Mouse (Mus musculus) testis, adult 2 months (tissue): Measurements from ENCODE around the gene Serinc5. TPM values are rescaled to one million over a fixed set of nuclear protein-coding genes. Genes with fewer than 3 reads are reported as not detected.
"Not testable (repeated sequence)": the region's sequence is repeated elsewhere in the genome, so short reads cannot be mapped to it uniquely, and the experiment has no call there.

Experiments
- H3K27ac ChIP-seq: fragments of 200-500 bp; 2 replicates; pipeline ENCODE4 v1.5.1; 2012; ENCODE audit warnings: low read depth, low read length; ENCODE audit not compliant: control insufficient read depth, insufficient read depth
- H3K27me3 ChIP-seq: fragments of 200-500 bp; 2 replicates; pipeline ENCODE4 v1.6.1; 2012; ENCODE audit warnings: mild to moderate bottlenecking, low read length, moderate library complexity; ENCODE audit not compliant: control insufficient read depth, insufficient read depth
- H3K36me3 ChIP-seq: fragments of 200-500 bp; 2 replicates; pipeline ENCODE4 v1.6.1; 2012; ENCODE audit warnings: mild to moderate bottlenecking, low read length; ENCODE audit not compliant: control insufficient read depth, insufficient read depth
- H3K4me1 ChIP-seq: fragments of 200-500 bp; 2 replicates; pipeline ENCODE4 v1.6.1; 2012; ENCODE audit warnings: low read length; ENCODE audit not compliant: control insufficient read depth, insufficient read depth
- H3K4me3 ChIP-seq: fragments of 200-500 bp; 2 replicates; pipeline ENCODE4 v1.5.1; 2012; ENCODE audit warnings: low read depth, mild to moderate bottlenecking, low read length, moderate library complexity, mixed read lengths; ENCODE audit not compliant: control insufficient read depth
- CTCF ChIP-seq: fragments of 200-500 bp; IDR thresholded peaks from 2 replicates; pipeline ENCODE4 v1.5.1; 2012; ENCODE audit warnings: low read depth, mild to moderate bottlenecking, inconsistent platforms, low read length, moderate library complexity; ENCODE audit not compliant: control insufficient read depth, insufficient read depth, insufficient replicate concordance
- POLR2A ChIP-seq: fragments of 200-500 bp; IDR thresholded peaks from 2 replicates; pipeline ENCODE4 v1.6.1; 2012; ENCODE audit warnings: low read depth, mild to moderate bottlenecking, inconsistent platforms, low read length, moderate library complexity; ENCODE audit not compliant: control insufficient read depth
- polyA plus RNA-seq: library from polyadenylated mRNA; depleted of rRNA; stranded (reverse); fragments of >200 nt; gene quantifications from 2 replicates; pipeline ENCODE4 v1.2.3, GENCODE M21; 2012

The Serinc5 gene
- polyA plus RNA-seq, 1 experiment, result 10.1 TPM

DNA sequence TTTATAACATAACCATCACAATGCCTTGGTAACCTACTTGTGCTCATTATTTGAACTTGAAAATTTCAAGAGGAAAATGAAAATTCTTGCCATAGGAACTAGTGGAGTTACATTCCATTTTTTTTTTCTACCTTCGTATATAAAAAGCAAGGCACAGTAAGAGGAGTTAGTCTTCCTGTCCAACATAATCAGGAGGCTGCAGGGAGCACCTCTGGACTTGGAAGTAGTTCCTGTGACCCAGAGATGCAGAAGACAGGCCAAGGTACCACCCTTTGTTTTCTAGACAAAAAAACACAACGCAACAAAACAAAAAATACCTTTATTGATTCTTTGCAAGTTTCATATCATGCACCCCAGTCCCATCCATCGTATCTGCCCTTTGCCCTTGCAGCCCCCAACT is 16.0 kb upstream of the Serinc5 start:
- Histone ChIP-seq H3K4me3 (no peak overlapping the region), H3K4me1 (peaks cover 5% of the 10 kb centered on the region; the same call in 1 of the 2 replicates), H3K36me3 (no peaks in the 10 kb centered on the region), H3K27ac (no peak overlapping the region), H3K27me3 (no peaks in the 10 kb centered on the region)
- no peak for TF ChIP-seq CTCF
- TF ChIP-seq POLR2A, result no peak

DNA sequence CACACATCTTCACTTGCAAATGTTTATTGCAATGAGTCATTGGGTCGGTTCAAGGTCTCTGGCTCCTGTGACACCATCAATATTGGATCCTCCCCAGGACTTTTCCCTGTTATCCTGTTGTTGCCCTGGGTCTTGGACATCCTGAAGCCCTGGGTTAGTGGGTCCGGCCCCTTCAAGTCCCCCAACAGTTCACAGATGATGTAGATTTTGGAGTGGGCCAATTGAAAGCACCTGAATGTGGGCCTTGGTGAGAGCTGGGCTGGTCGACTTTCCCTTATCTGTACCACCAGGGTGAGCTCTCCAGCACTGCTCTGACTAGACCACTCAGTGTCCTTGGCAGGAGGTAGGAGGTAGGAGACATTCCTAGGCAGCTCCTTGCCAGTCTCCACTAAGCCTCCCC is 15.5 kb upstream of the Serinc5 start:
- H3K4me1 ChIP-seq, result peaks cover 5% of the 10 kb centered on the region; the same call in 1 of the 2 replicates
- H3K4me3 ChIP-seq, result no peak overlapping the region
- no peaks in the 10 kb centered on the region for H3K36me3 ChIP-seq
- TF ChIP-seq CTCF (no peak), POLR2A (no peak)
- H3K27me3 ChIP-seq, result no peaks in the 10 kb centered on the region
- H3K27ac ChIP-seq, result no peak overlapping the region

DNA sequence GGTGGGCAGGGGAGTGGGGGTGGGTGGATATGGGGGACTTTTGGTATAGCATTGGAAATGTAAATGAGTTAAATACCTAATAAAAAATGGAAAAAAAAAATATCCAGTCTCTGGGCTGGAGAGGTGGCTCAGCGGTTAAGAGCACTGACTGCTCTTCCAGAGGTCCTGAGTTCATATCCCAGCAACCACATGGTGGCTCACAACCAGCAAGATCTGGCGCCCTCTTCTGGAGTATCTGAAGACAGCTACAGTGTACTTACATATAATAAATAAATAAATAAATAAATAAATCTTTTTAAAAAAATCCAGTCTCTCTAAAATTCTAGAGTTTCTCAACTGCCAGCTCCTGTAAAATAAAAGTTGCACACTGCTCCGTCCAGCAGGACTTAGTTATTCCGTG is 5.6 kb upstream of the Serinc5 start:
- H3K27me3 ChIP-seq, H3K27ac ChIP-seq: not testable (repeated sequence)

DNA sequence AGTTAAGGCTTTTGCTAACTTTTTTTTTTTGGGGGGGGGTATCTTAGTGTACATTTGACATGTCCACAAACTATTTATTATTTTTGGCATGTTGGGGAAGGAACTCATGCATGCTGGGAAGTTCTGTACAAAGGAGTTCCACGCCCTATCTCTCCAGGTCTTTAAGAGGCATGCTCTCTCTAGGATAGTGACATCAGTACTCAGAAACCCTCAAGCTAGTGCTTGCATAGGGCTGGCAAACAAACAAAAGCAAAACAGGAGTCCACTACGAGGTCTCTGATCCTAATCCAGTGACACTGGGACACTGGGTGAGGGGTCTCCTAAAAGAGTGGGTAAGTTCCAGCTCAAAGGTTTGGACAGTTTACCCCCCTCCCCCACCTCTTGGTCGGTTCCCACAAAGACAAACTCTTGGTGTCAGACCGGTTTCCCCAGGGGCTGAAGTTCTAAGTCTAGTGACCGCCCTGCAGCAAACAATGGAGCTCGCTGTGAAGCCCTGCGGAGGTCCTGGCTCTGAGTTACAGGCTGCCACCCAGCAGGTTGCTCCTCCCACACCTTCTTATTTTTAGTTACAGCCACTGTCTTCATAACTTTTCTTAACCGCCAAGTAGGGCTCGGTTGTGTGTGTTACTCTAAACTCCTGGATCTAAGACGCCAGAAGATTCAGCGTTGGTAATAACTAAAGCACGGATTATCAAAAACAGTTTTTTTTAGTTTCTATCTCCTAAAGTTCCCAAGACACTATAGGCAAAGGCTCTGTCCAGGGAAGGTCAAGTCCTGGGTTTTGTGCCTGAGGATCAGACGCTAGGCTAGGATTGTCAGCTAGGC is 1.2 kb upstream of the Serinc5 start:
- H3K4me3 ChIP-seq, result peak overlapping the region; percentile 95; the same call in 1 of the 2 replicates
- TF ChIP-seq CTCF (no peak), POLR2A (no peak)
- peaks cover 14% of the 10 kb centered on the region for H3K4me1 ChIP-seq
- H3K27me3 ChIP-seq, result no peaks in the 10 kb centered on the region
- H3K36me3 ChIP-seq, result no peaks in the 10 kb centered on the region
- peak overlapping the region; percentile 94 for H3K27ac ChIP-seq

More for the DNA sequence above, 5.6 kb upstream of the Serinc5 start:
- H3K36me3 ChIP-seq, H3K4me1 ChIP-seq, H3K4me3 ChIP-seq: not testable (repeated sequence)

DNA sequence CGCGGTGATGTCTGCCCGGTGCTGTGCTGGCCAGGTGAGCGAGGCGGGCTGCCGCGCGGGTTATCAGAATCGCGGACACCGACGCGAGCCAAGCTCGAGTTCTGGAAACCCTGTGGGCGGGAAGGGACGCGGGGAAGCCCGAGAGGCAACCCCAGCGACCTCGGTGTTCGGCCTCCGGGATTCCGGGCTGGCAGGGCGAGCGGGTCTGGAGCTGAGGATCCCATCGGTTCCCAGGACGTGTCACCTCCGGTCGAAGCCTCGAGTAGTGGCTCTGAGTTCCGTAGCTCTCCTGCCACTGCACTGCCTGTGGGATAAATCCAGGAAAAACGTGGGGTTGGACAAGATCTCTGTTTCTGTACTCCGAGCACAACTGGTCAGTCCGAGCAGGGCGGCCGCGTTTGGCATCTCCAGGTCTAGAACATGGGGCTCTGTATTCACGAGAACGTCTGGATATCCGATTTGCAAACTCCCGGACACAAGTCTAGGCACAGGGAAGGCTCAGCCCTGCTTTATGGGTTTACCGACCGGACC is 428 bp downstream of the Serinc5 start:
- H3K27me3 ChIP-seq, result no peaks in the 10 kb centered on the region
- peaks cover 14% of the 10 kb centered on the region for H3K4me1 ChIP-seq
- H3K36me3 ChIP-seq, result no peaks in the 10 kb centered on the region
- H3K27ac ChIP-seq, result peak overlapping the region; percentile 89
- TF ChIP-seq POLR2A (no peak), CTCF (no peak)
- peak overlapping the region; percentile 95 for H3K4me3 ChIP-seq

DNA sequence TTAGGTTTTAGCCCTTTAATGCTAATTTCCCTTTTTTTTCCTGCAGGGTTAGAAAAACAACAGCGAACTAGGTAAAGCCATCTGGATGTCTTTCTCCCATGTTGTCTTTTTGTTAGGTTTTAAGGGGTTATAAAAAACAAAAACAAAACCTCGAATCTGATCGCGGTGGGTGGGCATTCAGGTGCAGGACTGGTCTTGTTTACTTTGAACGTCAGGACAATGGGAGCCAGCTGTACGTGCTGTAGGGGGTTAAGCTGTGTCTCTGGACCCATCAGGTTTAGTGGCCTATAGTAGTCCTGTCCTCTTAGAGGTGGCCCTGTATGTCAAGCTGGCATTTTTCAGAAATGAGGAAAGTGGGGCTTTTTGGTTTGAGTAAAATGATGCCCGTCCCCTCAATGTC is 1.0 kb downstream of the Serinc5 start:
- TF ChIP-seq CTCF (no peak), POLR2A (no peak)

DNA sequence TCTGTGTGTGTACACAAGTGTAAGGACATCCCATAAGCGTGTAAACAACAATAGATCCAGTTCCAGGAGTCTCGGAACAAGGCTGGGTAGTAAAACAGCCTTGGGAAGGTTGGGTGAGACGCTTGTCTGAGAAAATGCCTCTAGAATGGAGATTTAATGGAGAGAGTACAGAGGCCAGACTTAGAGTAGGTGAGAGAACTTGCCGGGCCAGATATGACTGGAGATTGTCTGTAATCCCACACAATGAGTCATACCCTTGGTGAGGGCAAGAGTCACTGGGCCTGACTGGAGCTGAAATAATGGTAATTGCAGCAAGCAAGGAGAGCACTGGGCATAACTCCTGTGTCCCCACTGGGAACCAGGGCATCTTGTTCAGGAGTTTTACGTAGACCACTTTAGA is 2.2 kb downstream of the Serinc5 start:
- Histone ChIP-seq H3K4me1 (peaks cover 12% of the 10 kb centered on the region), H3K27me3 (no peaks in the 10 kb centered on the region), H3K27ac (no peak overlapping the region), H3K36me3 (no peaks in the 10 kb centered on the region), H3K4me3 (no peak overlapping the region)
- TF ChIP-seq CTCF (no peak), POLR2A (no peak)

More for the DNA sequence above, 1.0 kb downstream of the Serinc5 start:
- H3K4me1 ChIP-seq, result peaks cover 14% of the 10 kb centered on the region
- no peaks in the 10 kb centered on the region for H3K27me3 ChIP-seq
- no peak overlapping the region for H3K27ac ChIP-seq
- H3K4me3 ChIP-seq, result no peak overlapping the region
- H3K36me3 ChIP-seq, result no peaks in the 10 kb centered on the region

DNA sequence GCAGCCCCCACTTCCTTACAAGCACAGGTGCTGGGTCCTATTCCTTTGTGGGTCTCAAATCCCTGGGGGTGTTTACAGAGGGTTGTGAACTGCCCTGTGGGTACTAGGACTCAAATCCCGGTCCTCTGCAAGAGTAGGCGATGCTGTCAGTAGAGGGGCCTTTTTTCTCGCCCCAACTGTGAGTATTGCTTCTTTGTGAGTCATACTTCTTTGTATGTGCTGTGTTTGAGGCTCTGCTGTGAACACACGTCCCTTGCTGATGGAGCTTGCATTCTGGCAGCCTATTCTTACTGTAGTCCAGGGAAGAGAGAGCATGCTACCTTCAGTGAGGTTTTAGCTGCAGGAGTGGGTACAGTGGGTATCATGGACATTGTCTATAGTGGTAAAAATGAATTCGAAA is 4.3 kb downstream of the Serinc5 start:
- Histone ChIP-seq H3K4me1 (peaks cover 7% of the 10 kb centered on the region), H3K27me3 (no peaks in the 10 kb centered on the region), H3K36me3 (no peaks in the 10 kb centered on the region), H3K27ac (no peak overlapping the region), H3K4me3 (no peak overlapping the region)
- TF ChIP-seq POLR2A, result no peak
- TF ChIP-seq CTCF, result no peak
